Comparison of ENCODE assay signal across 29 mouse cellular contexts in the genomic region with DNA sequence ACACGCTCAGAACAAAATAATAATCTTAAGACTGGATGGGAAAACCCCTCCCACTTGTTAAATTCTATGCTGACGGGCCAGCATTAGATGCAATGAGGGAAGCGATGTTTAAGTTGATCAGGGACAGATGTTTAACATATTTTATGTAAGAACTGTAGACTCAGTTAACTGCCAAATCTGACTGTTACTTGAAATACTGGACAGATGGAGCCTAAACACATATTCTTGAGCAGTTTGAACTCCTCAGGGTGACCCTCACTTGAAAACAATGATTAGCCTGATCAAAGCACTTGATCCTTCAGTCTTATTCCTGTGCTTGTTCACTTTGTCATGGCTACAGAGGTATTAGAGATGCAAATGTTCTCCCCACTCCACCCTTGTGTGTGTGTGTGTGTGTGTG.
DNase-seq lines count a peak whose midpoint lies in the region; ATAC-seq and TF ChIP-seq lines count a peak whose summit lies in the region.
"Had no signal": no experiment of that assay in that cellular context is flagged by ENCODE, and none has a peak within 500 bp of the region (broad histone marks: within the 10 kb centered on the region; RNA-seq: fewer than 3 reads in every experiment).

No protein-coding gene starts in this region.

- no peak for ATAC-seq in kidney, postnatal 0 days (replicated peaks; ENCODE audit: low FRiP score, low read depth)
- ATAC-seq in stomach, embryonic 15.5 days (ENCODE audit: insufficient read depth, low FRiP score, low read depth): peak; percentile 47; the same call in 1 of the 2 replicates
- ATAC-seq: CD4-positive, CD25-positive, alpha-beta regulatory T cell, adult 4 months; forebrain, embryonic 14.5 days; hindbrain, postnatal 0 days; intestine, embryonic 15.5 days; midbrain, embryonic 15.5 days had no signal

- H3K27ac ChIP-seq in kidney, postnatal 0 days: no peak overlapping the region
- peak overlapping the region; percentile 55; the same call in 1 of the 2 replicates for H3K27ac ChIP-seq in stomach, embryonic 15.5 days
- H3K27ac ChIP-seq: hindbrain, embryonic 12.5 days; hindbrain, postnatal 0 days; intestine, embryonic 15.5 days; midbrain, embryonic 15.5 days; neural tube, embryonic 15.5 days had no signal

- H3K9ac ChIP-seq in kidney, postnatal 0 days (ENCODE audit: low read depth, low read length): no peak overlapping the region
- H3K9ac ChIP-seq in stomach, embryonic 15.5 days: no peak overlapping the region
- H3K9ac ChIP-seq: heart, embryonic 15.5 days; hindbrain, embryonic 12.5 days; intestine, embryonic 15.5 days; midbrain, embryonic 15.5 days; neural tube, embryonic 15.5 days had no signal

- H3K36me3 ChIP-seq in kidney, postnatal 0 days (ENCODE audit: insufficient read depth, low read length): no peaks in the 10 kb centered on the region
- H3K36me3 ChIP-seq in stomach, embryonic 15.5 days: no peaks in the 10 kb centered on the region
- H3K36me3 ChIP-seq: heart, embryonic 15.5 days; hindbrain, embryonic 12.5 days; intestine, embryonic 15.5 days; midbrain, embryonic 15.5 days; neural tube, embryonic 15.5 days had no signal

- no peaks in the 10 kb centered on the region for H3K4me1 ChIP-seq in kidney, postnatal 0 days (replicated peaks; ENCODE audit: insufficient read depth, low read length)
- H3K4me1 ChIP-seq in stomach, embryonic 15.5 days: no peaks in the 10 kb centered on the region
- H3K4me1 ChIP-seq: hindbrain, embryonic 12.5 days; intestine, embryonic 15.5 days; megakaryocyte, embryonic 14.5 days; midbrain, embryonic 15.5 days; neural tube, embryonic 15.5 days had no signal

- H3K27me3 ChIP-seq in kidney, postnatal 0 days (ENCODE audit: insufficient read depth, low read length): no peaks in the 10 kb centered on the region
- no peaks in the 10 kb centered on the region for H3K27me3 ChIP-seq in stomach, embryonic 15.5 days (replicated peaks)
- H3K27me3 ChIP-seq: heart, embryonic 15.5 days; hindbrain, embryonic 12.5 days; intestine, embryonic 15.5 days; midbrain, embryonic 15.5 days; neural tube, embryonic 15.5 days had no signal

- 60% methylated on average over 3 of the region's 3 CpGs for WGBS in kidney, postnatal 0 days
- WGBS in stomach, embryonic 15.5 days: 45% methylated on average over 3 of the region's 3 CpGs

- H3K9me3 ChIP-seq in kidney, postnatal 0 days (replicated peaks; ENCODE audit: low read length): no peaks in the 10 kb centered on the region
- H3K9me3 ChIP-seq in stomach, embryonic 15.5 days: no peaks in the 10 kb centered on the region
- H3K9me3 ChIP-seq: heart, embryonic 15.5 days; hindbrain, embryonic 12.5 days; intestine, embryonic 15.5 days; midbrain, embryonic 15.5 days; neural tube, embryonic 15.5 days had no signal

- H3K4me3 ChIP-seq in kidney, postnatal 0 days (replicated peaks; ENCODE audit: low read depth, low read length): no peak overlapping the region
- H3K4me3 ChIP-seq in stomach, embryonic 15.5 days (replicated peaks): no peak overlapping the region
- H3K4me3 ChIP-seq: heart, embryonic 15.5 days; hindbrain, embryonic 12.5 days; intestine, embryonic 15.5 days; megakaryocyte, embryonic 14.5 days; midbrain, embryonic 15.5 days; neural tube, embryonic 15.5 days had no signal

- no peak overlapping the region for H3K4me2 ChIP-seq in kidney, postnatal 0 days (ENCODE audit: low read length)
- H3K4me2 ChIP-seq in stomach, embryonic 15.5 days: no peak overlapping the region
- H3K4me2 ChIP-seq: heart, embryonic 15.5 days; hindbrain, embryonic 12.5 days; intestine, embryonic 15.5 days; liver, embryonic 11.5 days; midbrain, embryonic 15.5 days; neural tube, embryonic 15.5 days had no signal

- DNase-seq in kidney, postnatal 0 days (ENCODE audit: low spot score): peak; percentile 32
- no peak for DNase-seq in kidney, postnatal 36 days
- peak; percentile 78 for DNase-seq in ES-CJ7 (ENCODE audit: low read depth, low spot score)
- DNase-seq in NIH3T3 (ENCODE audit: low read depth): peak; percentile 27
- DNase-seq in adrenal gland, adult 18-20 months (ENCODE audit: low spot score in 2 of 2): no peak
- no peak for DNase-seq in adrenal gland, adult 2 months
- DNase-seq: adrenal gland, postnatal 36 days; cerebellum, adult 18-20 months; cerebellum, postnatal 10 days; gastrocnemius, postnatal 36 days; heart, postnatal 36 days; kidney, adult 2 months; layer of hippocampus, postnatal 36 days; lung, postnatal 36 days; retina, postnatal 1 day; right cerebral cortex, postnatal 14 days; thymus, adult 2 months; thymus, postnatal 4 days had no signal

- no peak for TF ChIP-seq CTCF in kidney, postnatal 0 days (IDR thresholded peaks at IDR 0.05; ENCODE audit: low read depth)

Comparison
In these comparisons a context has a peak if more than half of its experiments do, and no peak if none do; other contexts are left out.
1. DNase-seq: peak in kidney, postnatal 0 days (single experiment), ES-CJ7 (single experiment) and NIH3T3 (single experiment); none in kidney, postnatal 36 days (0 of 2), adrenal gland, adult 18-20 months (0 of 2) and adrenal gland, adult 2 months (single experiment).